Mouse (Mus musculus) megakaryocyte, embryonic 14.5 days (primary cell): ENCODE measurements at regions not wholly inside any gene's neighbourhood (a gene's known extent, or its start where the extent isn't known, plus 50 kb on each side); places are given as distances from the start of the nearest gene placed in this dataset.

Experiments used
- H3K27me3 ChIP-seq: replicated peaks from 2 replicates; pipeline ENCODE3; 2012; ENCODE audit warnings: inconsistent platforms
- H3K36me3 ChIP-seq: replicated peaks from 2 replicates; pipeline ENCODE3; 2012; ENCODE audit warnings: low read length, inconsistent platforms, mixed read lengths
- H3K4me1 ChIP-seq: 2 replicates; pipeline ENCODE4 v1.6.1; 2012; ENCODE audit warnings: inconsistent platforms
- H3K4me3 ChIP-seq: replicated peaks from 2 replicates; pipeline ENCODE3; 2012; ENCODE audit warnings: moderate library complexity, mild to moderate bottlenecking, inconsistent platforms
- H3K9me3 ChIP-seq: 2 replicates; pipeline ENCODE4 v1.6.1; 2012; ENCODE audit warnings: inconsistent platforms
- FLI1 ChIP-seq: IDR thresholded peaks from 2 replicates; pipeline ENCODE4 v1.6.1; 2012; ENCODE audit warnings: low read length, inconsistent platforms, mixed read lengths
- GATA1 ChIP-seq: IDR thresholded peaks from 3 replicates; pipeline ENCODE4 v1.6.1; 2012; ENCODE audit warnings: mixed read lengths, low read length, inconsistent platforms, borderline replicate concordance

- Histone ChIP-seq H3K4me1 (no peaks in the 10 kb centered on the region), H3K4me3 (no peak overlapping the region), H3K27me3 (peaks cover 10% of the 10 kb centered on the region), H3K36me3 (no peaks in the 10 kb centered on the region), H3K9me3 (peaks cover 38% of the 10 kb centered on the region)
- no peak for TF ChIP-seq GATA1
- TF ChIP-seq FLI1, result no peak
These were observed 52.7 kb upstream of the Flt1 start for GRCm38 (mm10) chr5:147778557-147778956.
